Mouse (Mus musculus) intestine, embryonic 16.5 days (tissue): ENCODE results near the gene Aldoc. TPM values are rescaled to one million over a fixed set of nuclear protein-coding genes. Genes with fewer than 3 reads are reported as not detected.

Source experiments
- ATAC-seq: fragments of 200-750 bp; cut with Nextera tagmentation; 2 replicates; pipeline ENCODE4 v1.8.0; 2017; ENCODE audit warnings: moderate TSS enrichment, moderate library complexity
- H3K27ac ChIP-seq: fragments of 300-500 bp; sonication (generic); 2 replicates; pipeline ENCODE4 v1.5.1; 2014; ENCODE audit warnings: mild to moderate bottlenecking, low read length
- H3K27me3 ChIP-seq: fragments of 300-500 bp; sonication (generic); replicated peaks from 2 replicates; pipeline ENCODE4 v1.6.1; 2014; ENCODE audit warnings: low read length, control low read depth, mixed read lengths; ENCODE audit not compliant: control insufficient read depth, insufficient read depth
- H3K36me3 ChIP-seq: fragments of 300-500 bp; sonication (generic); 2 replicates; pipeline ENCODE4 v1.6.1; 2014; ENCODE audit warnings: low read length, control low read depth; ENCODE audit not compliant: control insufficient read depth, insufficient read depth
- H3K4me1 ChIP-seq: fragments of 300-500 bp; sonication (generic); 2 replicates; pipeline ENCODE4 v1.6.1; 2014; ENCODE audit warnings: low read length, control low read depth, mixed read lengths; ENCODE audit not compliant: control insufficient read depth, insufficient read depth
- H3K4me2 ChIP-seq: fragments of 300-500 bp; sonication (generic); 2 replicates; pipeline ENCODE4 v1.6.1; 2014; ENCODE audit warnings: low read depth, low read length, control low read depth
- H3K4me3 ChIP-seq: fragments of 300-500 bp; sonication (generic); 2 replicates; pipeline ENCODE4 v1.5.1; 2014; ENCODE audit warnings: mild to moderate bottlenecking, low read length
- H3K9ac ChIP-seq: fragments of 300-500 bp; sonication (generic); 2 replicates; pipeline ENCODE4 v1.6.1; 2014; ENCODE audit warnings: low read depth, low read length
- H3K9me3 ChIP-seq: fragments of 300-500 bp; sonication (generic); 2 replicates; pipeline ENCODE4 v1.6.1; 2016; ENCODE audit warnings: low read length, control low read depth; ENCODE audit not compliant: control insufficient read depth
- WGBS: fragments of 180-500 bp; shearing (Covaris S2); extraction: QIAGEN DNeasy Blood & Tissue Kit; methylation state at CpG from one replicate; pipeline ENCODE4 v1.1.7; 2014; 5-methylcytosine and 5-hydroxymethylcytosine counted together
- polyA plus RNA-seq: library from polyadenylated mRNA; unstranded; fragments of >200 nt; fragmentation: Nextera tagmentation; extraction: Ambion mirVana; gene quantifications from 2 replicates; pipeline ENCODE4 v1.2.1, GENCODE M21; 2015

Aldoc gene
- polyA plus RNA-seq, 1 experiment from 2014 or later = 34.0 TPM

DNA sequence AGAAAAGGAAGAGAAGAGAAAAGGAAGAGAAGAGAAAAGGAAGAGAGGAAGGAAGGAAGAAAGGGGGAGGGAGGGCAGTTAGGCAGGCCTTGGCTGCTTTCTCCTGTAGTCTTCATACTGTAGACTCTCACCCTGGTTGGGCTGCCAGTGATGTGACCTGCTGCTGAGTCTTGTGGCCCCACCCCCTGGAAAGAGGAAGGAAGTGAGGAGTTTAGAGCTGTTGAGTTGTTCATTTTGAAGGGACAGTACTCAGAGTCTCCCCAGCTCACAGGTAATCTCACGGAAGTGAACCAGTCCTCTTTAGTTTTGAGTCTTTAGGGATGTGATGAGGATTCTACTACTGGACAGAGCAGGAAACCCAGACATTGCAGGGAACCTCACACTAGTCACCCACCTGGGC lies 30.3 kb downstream of the Aldoc start:
- H3K9ac ChIP-seq = no peak overlapping the region
- H3K36me3 ChIP-seq = 0 out of 2 replicates have a peak, but pooled peaks cover 1% of the 10 kb centered on the region
- ATAC-seq = no peak
- peaks cover 12% of the 10 kb centered on the region for H3K4me1 ChIP-seq
- 93% methylated on average over 1 of the region's 1 CpGs for WGBS
- H3K4me2 ChIP-seq = no peak overlapping the region
- no peaks in the 10 kb centered on the region for H3K27me3 ChIP-seq
- no peak overlapping the region for H3K4me3 ChIP-seq
- H3K9me3 ChIP-seq = no peaks in the 10 kb centered on the region
- no peak overlapping the region for H3K27ac ChIP-seq

DNA sequence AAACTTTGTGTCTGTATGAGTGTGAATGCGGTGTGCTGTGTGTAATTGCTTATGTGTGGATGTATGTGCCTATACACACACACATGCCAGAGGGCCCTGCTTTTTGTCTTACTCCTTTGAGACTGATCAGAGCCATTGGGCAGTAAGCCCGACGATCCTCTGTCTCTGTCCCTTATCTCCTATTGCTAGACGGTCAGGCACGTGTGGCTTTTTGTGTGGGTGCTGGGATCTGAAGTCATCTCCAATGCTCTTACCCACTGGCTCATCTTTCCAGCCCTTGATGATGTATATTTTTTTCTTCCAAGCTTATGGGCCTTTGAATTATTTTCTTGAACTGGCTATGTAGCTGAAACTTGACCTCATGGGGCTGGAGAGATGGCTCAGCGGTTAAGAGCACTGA lies 32.1 kb downstream of the Aldoc start:
- H3K27me3 ChIP-seq = no peaks in the 10 kb centered on the region

DNA sequence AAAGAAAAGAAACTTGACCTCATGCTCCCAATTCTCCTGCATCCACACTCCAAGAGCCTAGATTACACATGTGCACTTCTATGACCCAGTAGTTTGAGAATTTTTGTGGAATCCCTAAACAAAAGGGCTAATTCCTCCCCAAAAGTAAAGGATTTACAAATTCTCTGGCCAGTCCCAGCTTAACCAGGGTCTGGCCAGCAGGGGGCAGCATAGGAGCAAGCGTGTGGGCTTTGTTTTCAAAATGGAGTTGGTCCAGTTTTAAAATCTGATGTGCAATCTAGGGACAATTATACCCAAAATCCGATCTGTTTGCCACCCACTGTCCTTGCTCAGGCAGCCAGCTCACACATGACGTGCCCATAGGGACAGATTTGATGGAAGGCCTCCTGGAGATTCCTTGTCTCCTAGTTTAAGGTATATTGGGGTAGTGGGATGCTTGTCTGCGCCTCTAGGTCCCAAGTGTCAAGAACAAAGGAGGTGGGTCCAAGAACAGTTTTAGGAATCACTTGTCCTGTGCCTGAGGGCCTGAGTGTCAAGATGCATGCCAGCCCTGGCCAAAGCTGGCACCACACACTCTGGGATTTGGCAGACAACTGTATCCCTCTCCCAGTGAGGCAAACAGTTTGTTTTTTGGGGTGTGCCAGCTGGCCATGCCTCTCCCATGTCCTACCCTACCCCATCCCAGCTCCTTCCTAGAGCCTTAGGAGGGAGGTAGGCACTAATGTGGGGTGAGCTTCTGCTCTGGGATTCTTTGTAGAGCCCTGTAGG lies 32.9 kb downstream of the Aldoc start:
- Histone ChIP-seq H3K36me3 (no peaks in the 10 kb centered on the region), H3K9ac (no peak overlapping the region), H3K4me1 (no peaks in the 10 kb centered on the region), H3K27ac (no peak overlapping the region), H3K9me3 (no peaks in the 10 kb centered on the region), H3K4me3 (no peak overlapping the region), H3K27me3 (no peaks in the 10 kb centered on the region), H3K4me2 (no peak overlapping the region)
- 37% methylated on average over 4 of the region's 4 CpGs for whole genome bisulfite sequencing
- ATAC-seq = no peak

More for the DNA sequence above, 32.1 kb downstream of the Aldoc start:
- no peak overlapping the region for H3K27ac ChIP-seq
- no peak for ATAC-seq
- no peaks in the 10 kb centered on the region for H3K36me3 ChIP-seq
- peaks cover 3% of the 10 kb centered on the region for H3K4me1 ChIP-seq
- H3K4me2 ChIP-seq = no peak overlapping the region
- no peak overlapping the region for H3K4me3 ChIP-seq
- H3K9me3 ChIP-seq = no peaks in the 10 kb centered on the region
- no peak overlapping the region for H3K9ac ChIP-seq
- WGBS = 82% methylated on average over 6 of the region's 6 CpGs

DNA sequence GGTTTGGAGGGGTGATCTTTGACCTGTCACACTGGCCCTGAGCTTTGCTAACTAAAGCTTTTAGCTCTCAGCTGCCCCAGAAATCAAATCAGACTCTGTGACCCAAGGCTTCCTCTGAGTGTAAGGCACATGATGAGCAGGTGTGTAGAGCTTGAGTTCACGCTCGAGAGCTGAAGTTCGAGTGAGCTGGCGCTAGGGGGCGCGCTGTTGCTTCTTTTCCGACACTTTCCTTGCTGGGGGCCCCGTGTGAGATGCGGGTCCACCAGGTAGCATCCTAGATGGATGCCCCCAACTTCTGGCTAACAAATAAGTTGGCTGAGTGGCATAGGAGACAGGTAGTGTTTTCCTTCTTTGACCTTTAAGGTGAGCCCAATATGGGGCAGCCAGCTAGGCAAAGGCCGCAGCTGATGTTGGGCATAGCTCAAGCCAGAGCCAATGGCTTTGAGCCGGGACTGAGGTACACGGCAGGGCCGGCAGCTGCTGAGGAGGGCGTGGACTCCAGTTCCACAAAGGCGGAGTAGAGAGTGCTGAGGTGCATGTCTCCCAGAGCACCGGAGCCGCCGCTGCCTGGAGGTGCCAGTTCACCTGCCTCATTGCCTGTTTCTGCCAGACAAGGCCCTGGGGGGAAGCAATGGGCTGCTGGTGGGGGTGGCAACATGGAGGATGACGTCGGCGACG lies 35.7 kb downstream of the Aldoc start:
- H3K4me2 ChIP-seq = no peak overlapping the region
- H3K4me3 ChIP-seq = no peak overlapping the region
- H3K9me3 ChIP-seq = no peaks in the 10 kb centered on the region
- H3K9ac ChIP-seq = no peak overlapping the region
- H3K27me3 ChIP-seq = no peaks in the 10 kb centered on the region
- no peak overlapping the region for H3K27ac ChIP-seq
- no peaks in the 10 kb centered on the region for H3K36me3 ChIP-seq
- 16% methylated on average over 22 of the region's 22 CpGs for WGBS
- peaks cover 4% of the 10 kb centered on the region for H3K4me1 ChIP-seq
- peak; percentile 26; the same call in 1 of the 2 replicates for ATAC-seq

DNA sequence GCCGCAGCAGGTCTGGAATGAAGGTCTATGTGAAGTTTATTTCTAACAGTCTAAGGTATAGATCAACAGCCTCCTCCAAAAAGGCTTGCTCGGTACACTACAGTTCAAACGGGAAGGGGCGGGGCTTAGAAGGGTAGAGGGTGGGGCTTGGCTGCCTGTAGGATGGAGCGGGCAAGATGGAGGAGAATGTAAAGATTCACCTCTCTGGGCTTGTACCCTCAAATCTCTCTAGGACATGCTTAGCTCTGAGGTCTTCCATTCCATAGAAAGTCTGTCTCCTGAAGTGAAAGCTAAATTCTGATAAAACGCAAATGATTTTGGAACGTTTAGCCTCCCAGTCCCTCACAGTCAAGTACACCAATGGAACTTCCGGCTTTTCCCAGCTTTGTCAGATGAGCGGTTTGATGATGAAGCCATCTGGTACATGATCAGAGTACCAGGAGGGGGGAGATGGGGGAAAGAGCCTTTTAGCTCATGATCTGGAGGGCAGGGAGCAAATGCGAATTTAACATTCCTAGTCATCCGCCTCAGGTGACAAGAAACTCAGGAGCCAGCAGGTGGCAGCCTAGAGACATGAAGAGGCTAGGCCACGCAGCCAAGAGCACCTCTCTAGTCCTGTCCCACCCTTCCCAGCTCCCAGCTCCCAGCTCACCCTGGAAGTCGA lies 37.5 kb downstream of the Aldoc start:
- peak overlapping the region; percentile 40 for H3K4me3 ChIP-seq
- H3K4me1 ChIP-seq = peaks cover 18% of the 10 kb centered on the region
- peak overlapping the region; percentile 46; the same call in 1 of the 2 replicates for H3K9ac ChIP-seq
- H3K4me2 ChIP-seq = peak overlapping the region; percentile 53
- ATAC-seq = peak; percentile 51
- WGBS = 12% methylated on average over 13 of the region's 13 CpGs
- H3K36me3 ChIP-seq = no peaks in the 10 kb centered on the region
- H3K9me3 ChIP-seq = no peaks in the 10 kb centered on the region
- H3K27ac ChIP-seq = no peak overlapping the region
- H3K27me3 ChIP-seq = no peaks in the 10 kb centered on the region

DNA sequence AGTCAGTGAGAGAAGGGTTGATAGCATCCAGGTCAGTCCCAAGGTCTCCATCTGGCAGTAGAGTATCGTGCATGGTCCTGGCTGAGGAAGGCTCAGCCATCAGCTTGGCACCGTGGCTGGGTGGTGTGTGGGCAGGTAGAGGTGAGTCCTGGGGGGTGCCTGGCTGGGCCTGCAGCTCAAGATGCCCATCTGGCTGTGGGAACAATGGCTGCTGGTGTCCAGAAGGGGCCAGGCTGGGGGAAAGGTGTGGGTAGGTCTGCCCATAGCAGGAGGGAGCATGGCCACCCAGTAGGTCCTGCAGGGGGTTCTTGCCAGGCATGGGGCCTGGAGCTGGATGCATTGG lies 38.0 kb downstream of the Aldoc start:
- Histone ChIP-seq H3K27ac (no peak overlapping the region), H3K4me2 (no peak overlapping the region)

DNA sequence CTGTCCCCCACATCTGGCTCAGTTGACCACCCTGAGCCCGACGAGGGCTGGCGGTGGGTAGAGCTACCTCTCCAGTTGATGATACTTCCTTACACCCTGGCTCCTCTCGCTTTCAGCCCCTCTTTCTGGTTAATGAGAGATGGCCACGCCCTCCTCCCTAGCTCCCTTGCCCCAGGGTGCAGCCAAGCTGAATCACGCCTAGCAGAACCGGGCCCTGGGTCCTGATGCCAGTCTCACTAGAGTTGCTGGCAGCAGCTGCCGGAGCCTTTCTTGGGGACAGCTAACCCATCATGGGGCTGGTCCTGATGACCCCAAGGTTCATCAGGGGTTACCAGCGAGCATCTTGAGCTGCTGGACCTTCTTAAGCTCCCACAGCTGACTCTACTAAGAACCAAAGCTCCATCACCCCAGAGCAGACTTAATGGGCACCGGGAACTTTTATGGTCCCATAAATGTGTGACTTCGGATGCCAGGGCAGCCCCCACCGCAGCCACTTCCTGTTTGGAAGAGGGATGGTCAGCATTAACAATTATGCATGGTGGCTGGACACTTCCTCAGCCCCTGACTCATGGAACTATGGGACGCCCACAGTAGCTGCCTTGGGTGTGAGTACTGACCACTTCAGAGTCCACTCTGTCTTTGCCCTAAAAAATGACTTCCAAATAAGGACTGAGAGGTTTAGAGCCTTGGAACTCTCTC lies 40.7 kb downstream of the Aldoc start:
- Histone ChIP-seq H3K4me2 (no peak overlapping the region), H3K4me1 (peaks cover 23% of the 10 kb centered on the region), H3K9ac (no peak overlapping the region), H3K27ac (peak overlapping the region; percentile 68), H3K36me3 (no peaks in the 10 kb centered on the region), H3K27me3 (no peaks in the 10 kb centered on the region), H3K9me3 (no peaks in the 10 kb centered on the region), H3K4me3 (no peak overlapping the region)
- WGBS = 61% methylated on average over 13 of the region's 13 CpGs
- no peak for ATAC-seq

More for the DNA sequence above, 38.0 kb downstream of the Aldoc start:
- Histone ChIP-seq H3K27me3 (no peaks in the 10 kb centered on the region), H3K4me1 (peaks cover 18% of the 10 kb centered on the region), H3K9ac (peak overlapping the region; percentile 12; the same call in 1 of the 2 replicates), H3K9me3 (no peaks in the 10 kb centered on the region), H3K36me3 (no peaks in the 10 kb centered on the region), H3K4me3 (no peak overlapping the region)
- WGBS = 51% methylated on average over 2 of the region's 2 CpGs
- no peak for ATAC-seq

DNA sequence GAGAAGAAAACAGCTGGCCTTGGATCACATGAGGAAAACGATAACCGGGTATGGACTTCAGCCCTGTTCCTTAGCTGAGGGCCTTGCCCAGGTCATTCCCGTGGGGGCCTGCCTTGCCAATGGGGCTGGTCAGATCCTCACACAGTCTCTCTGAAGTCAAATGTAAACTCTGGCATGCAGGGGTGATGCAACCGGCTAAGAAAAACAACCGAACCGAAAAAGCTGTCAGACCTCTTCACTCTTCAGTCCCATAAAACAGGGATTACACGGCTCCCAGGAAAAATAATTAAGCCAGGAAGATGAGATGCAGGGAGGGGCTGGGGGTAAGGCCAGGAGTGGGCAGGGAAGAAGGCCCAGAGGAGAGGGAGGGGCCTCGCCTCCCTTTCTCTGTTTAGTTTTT lies 41.3 kb downstream of the Aldoc start:
- WGBS = 23% methylated on average over 8 of the region's 8 CpGs
- Histone ChIP-seq H3K9me3 (no peaks in the 10 kb centered on the region), H3K36me3 (no peaks in the 10 kb centered on the region), H3K27me3 (no peaks in the 10 kb centered on the region), H3K4me2 (0 out of 2 replicates have a peak overlapping the region, but pooled peaks have one; percentile 11), H3K27ac (peak overlapping the region; percentile 68), H3K4me3 (no peak overlapping the region), H3K4me1 (peaks cover 24% of the 10 kb centered on the region), H3K9ac (peak overlapping the region; percentile 21; the same call in 1 of the 2 replicates)
- peak; percentile 74 for ATAC-seq
